Mouse (Mus musculus): ENCODE data around the gene Csmd2.
A peak's percentile ranks its signal among the peaks of the same experiment; 100 is the strongest.

The Csmd2 gene

GRCm38 (mm10) chr4:127987784-127988455 lies at the start of gene Csmd2:
TSS of gene Csmd2 (plus strand) at chr4:127987857.
- DNase-seq = peak; percentile 66 to 75

DNA sequence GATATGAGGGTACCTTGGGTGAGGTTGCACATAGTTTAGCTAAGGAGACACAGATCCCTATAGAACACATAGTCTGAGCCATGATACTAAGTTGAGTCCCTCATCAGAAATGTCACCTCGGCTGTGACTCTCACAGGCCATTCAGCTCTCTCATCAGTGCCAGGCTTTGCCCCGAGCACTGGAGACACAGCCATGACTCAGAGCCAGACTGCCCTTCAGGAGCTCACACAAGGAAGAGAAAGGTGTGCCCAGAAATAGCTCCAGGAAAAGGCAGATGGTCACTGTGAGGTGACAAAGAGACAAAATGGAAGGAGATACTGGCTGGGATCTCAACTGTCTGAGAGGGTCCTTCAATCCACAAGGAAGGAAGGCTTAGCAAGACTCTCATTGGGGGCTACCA lies 40.0 kb upstream of the Csmd2 start:
- DNase-seq = peak; percentile 71 to 75

GRCm38 (mm10) chr4:127953006-127953710 lies 34.5 kb upstream of the Csmd2 start:
- no peak for DNase-seq

DNA sequence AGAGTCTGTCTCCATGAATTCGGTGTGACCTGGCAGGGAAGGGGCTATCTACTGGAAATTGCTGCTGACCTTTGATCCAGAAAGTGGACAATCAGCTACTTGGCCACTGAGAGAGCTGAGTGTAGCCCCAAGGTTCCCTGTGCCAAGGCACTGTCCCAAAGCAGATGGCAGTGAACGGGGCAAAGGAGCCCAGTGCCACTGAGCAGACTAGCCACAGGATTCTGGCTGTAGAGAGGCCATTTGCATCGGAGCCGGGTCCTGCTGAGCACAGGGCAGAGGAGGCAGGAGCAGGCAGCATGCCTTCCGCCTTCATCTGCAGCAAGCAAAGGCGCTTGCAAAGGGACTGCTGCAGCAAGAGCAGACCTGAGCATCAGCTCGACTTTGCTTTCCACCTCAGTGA lies 18.6 kb upstream of the Csmd2 start:
- peak; percentile 80 for DNase-seq

DNA sequence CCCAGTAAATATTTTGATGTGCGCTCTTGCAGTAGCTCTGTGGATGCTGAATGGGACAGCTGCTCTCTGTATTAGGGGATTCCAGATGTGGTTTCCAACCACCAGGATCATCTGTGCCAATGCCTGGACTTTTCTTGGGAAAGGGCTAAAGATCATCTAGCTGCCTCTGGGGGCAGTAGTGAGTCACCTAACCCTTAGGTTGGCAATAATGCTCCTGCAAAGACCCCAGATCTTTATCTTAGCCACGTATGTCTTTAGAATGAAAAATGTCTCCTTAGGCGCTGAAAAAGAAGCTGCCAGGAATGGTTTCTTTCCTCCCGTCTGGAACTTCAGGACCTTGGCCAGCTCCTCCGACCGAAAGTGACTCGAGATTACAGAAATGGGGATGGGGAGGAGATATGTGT lies 17.6 kb upstream of the Csmd2 start:
- peak in 1 of 2 experiments; percentile 41 for DNase-seq

DNA sequence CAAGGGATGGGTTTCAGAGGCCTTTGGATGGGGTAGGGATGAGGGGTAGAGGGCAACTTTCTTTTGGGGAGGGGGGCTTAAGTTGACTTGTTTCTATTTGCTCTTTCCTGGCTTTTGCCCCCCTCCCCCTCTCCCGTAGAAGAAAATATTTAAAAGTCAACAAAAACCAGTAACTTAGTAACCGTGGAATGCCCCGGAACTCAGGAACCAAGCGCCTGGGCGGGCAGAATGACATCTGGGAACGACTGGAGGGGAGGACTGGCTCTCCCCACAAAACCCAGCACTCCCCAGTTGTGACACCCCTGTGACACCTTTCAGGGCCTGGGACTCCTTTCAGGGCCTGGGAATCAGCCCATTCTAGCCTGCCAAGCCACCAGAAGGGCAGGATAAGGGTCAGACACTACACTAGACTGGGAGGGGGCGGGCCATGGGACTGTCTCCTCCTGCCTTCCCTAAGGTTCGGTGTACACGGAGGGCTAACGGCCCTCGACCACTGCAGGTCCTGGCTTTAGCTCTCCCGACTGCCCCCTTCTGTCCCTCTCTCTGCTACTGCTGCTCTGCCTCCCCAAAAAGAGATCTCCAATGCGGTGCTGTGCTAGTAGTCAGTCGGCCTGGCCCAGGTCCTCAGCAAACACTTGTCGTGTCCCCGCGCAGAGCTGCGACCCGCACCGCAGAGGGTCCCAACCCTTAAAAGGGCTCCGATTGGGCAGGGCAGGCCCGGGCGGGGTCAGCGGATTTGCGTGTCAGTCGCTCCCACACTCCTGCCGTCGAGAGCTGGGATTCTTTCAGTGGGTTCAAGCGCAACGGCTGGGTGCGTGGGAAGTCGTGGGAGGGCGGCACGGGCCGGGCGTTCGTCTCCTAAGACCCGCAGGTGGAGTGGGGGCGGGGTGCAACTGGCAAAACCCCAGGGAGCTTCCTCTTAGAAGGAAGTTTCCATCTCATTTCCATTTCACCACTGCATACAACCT lies 16.5 kb upstream of the Csmd2 start, which contains the start of gene CK137956:
Gene CK137956, minus strand, starts transcription at position 51 of the 968 bp plus-strand sequence.
- no peak for DNase-seq

GRCm38 (mm10) chr4:127972976-127973375 lies 14.7 kb upstream of the Csmd2 start:
- no peak for DNase-seq

DNA sequence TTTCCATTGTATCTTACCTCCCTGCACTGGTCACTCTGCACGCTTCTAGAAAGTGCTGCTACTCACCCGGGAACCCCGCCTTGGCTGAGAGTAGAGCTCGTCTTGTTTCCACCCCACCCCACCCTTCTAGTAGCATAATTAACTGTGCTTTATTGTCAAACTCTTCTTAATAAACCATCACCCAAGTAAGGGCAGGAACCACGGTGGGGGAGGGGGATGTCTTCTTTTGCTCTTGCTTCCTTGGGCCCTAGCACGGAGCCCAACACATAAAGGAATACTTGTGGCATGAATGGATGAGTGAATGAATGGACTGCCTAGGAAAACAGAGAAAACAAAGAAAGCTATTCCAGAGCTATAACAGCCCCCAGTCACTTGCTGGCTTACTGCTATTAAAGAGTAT lies 6.5 kb upstream of the Csmd2 start:
- no peak for DNase-seq

DNA sequence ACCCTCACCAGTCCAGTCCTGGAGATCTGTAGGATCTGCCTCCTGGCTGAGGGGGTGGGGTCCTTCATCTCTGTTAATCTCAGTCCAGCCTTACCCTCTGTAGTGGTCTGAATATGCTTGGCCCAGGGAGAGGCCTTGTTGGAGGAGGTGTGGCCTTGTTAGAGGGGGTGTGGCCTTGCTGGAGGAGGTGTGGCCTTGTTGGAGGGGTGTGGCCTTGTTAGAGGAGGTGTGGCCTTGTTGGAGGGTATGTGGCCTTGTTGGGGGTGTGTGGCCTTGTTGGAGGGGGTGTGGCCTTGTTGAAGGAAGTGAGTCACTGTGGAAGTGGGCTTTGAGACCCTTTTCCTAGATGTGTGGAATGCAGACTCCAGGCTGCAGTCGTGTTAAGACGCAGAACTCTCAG lies 3.2 kb upstream of the Csmd2 start:
- no peak for DNase-seq

GRCm38 (mm10) chr4:127985874-127986273 lies 1.8 kb upstream of the Csmd2 start:
- DNase-seq = peak in 1 of 2 experiments; percentile 27

DNA sequence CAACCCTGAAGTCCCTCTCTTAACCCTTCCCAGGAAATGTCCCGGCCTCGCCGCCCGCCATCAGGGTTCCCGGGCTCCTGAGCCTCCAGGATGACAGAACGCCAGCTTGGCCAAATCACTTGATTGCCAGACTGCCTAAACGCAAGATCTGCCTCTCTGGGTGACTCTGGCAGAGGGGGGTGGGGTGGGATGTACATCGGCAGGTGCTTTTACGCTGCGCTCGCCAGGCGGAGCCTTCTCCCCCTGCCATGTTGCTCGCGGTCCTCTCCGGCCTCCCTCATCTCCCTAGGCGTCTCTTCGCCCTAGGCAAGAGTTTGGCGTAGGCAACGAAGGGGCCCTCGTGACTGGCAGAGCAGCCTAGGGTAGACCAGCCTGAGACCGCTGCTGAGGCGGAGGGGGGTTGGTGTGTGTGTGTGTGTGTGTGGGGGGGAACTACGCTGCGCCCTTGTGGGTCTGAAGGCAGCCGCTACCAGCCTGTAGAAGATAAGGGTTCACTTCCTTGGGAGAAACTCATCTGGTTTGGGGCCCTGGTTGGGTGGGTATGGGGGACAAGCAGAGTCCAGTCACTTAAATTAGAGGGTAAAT lies 1.1 kb upstream of the Csmd2 start:
- DNase-seq = peak in 1 of 2 experiments; percentile 14

GRCm38 (mm10) chr4:127987270-127987669 lies 387 bp upstream of the Csmd2 start:
- DNase-seq = no peak

DNA sequence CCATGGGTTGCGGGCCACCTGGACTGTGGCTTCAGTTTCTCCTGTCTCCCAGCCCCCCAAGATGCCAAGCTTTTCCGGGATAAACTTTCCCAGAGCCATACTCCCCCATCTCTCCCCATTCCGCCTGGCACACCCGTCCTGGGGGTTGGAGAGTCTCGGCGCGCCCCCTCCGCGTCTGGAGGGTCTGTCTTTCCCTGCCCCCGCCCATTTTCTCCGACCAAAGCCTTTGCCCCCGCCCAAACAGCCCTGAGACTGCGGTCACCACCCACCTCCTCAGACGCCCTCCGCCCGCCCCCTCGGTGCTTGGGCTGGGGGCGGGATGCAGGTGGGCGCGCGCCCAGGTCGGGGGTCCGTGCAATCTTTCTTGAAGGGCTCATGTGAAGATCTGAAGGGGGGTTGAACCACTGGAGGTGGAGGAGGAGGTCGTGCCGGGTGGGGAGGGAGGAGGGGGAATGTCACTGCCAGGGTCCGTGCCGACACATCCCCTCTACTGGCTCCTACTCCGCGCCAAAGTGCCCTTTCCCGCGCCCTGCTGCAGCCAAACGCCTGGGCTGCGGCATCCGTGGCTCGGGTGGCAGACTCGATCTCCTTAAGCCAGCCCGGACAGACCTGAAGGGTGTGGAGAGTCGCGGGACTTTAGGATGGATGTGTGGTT lies 996 bp downstream of the Csmd2 start:
- DNase-seq = peak; percentile 20 to 22

GRCm38 (mm10) chr4:127989347-127989995 lies 1.8 kb downstream of the Csmd2 start:
- DNase-seq = peak; percentile 77 to 81

DNA sequence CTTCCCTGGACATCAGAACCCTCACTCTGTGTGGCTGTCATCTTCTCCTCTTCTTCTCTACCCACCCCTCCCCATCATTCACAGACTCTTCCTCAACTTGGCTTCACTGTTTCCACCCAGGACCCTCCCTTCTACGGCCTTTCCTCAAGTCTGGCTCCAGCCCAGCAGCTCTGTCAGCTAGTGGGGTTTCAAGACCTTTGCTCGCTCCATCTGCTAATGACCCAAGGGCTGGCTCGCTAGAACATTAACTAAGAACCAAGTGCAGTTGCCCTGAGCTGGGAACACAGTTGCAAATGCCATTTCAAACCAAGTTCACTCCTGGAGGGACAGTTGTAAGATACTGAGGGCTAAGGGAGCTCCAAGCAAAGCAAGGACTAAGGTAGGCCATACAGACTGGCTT lies 11.6 kb downstream of the Csmd2 start:
- no peak for DNase-seq

GRCm38 (mm10) chr4:128002638-128003101 lies 15.0 kb downstream of the Csmd2 start:
- DNase-seq = no peak

- no peak for DNase-seq
Measured at GRCm38 (mm10) chr4:128004797-128005452, 17.3 kb downstream of the Csmd2 start.

- peak; percentile 47 to 64 for DNase-seq
Measured at GRCm38 (mm10) chr4:128019465-128019864, 31.8 kb downstream of the Csmd2 start.

- no peak for DNase-seq
Measured at GRCm38 (mm10) chr4:128028294-128028693, 40.6 kb downstream of the Csmd2 start.

DNA sequence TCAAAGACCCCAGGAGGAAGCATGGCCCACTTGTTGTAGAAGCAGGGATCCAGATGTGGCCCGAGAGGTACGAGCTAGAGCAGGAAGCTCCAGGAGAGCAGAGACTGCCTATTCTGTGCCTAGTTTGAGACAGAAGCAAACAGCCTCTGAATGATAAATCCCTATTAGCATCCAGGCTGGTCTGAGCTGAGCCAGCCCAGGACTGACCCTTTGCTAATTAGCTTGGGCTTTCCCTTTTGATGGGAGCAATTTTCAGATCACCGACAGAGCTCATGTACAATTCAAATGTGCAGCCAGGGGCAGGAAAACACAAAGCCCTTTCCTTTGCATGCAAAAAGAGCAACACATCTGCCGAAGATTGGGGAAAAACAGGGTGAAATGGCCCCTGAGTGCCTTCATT lies 54.2 kb downstream of the Csmd2 start:
- DNase-seq = no peak

DNA sequence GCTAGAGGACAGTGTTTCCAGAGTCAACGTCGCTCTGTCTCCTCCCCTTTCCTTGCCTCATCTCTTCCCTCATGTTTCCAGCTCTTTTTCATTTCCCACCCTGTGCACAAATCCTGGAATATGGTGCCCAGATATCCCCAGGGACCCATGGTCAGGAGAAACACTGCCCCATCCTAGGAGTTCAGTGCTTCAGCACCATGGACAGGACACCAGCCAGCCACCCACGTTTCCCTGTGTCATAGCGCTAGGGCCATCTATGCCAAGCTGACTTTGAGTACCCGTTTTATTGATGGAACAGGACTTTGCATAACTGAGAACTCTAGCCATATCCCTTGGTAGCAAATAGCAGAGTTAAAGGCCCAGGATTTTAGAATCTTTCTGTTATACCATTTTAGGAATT lies 55.0 kb downstream of the Csmd2 start:
- no peak for DNase-seq

Measured in cerebellum, postnatal 36 days (tissue).